Mouse (Mus musculus) thymus, postnatal 14 days (tissue): ENCODE measurements around the gene Thap2.

Experiments
- DNase-seq: peaks from one replicate; pipeline ENCODE4 v3.0.0; 2021

The Thap2 gene

DNA sequence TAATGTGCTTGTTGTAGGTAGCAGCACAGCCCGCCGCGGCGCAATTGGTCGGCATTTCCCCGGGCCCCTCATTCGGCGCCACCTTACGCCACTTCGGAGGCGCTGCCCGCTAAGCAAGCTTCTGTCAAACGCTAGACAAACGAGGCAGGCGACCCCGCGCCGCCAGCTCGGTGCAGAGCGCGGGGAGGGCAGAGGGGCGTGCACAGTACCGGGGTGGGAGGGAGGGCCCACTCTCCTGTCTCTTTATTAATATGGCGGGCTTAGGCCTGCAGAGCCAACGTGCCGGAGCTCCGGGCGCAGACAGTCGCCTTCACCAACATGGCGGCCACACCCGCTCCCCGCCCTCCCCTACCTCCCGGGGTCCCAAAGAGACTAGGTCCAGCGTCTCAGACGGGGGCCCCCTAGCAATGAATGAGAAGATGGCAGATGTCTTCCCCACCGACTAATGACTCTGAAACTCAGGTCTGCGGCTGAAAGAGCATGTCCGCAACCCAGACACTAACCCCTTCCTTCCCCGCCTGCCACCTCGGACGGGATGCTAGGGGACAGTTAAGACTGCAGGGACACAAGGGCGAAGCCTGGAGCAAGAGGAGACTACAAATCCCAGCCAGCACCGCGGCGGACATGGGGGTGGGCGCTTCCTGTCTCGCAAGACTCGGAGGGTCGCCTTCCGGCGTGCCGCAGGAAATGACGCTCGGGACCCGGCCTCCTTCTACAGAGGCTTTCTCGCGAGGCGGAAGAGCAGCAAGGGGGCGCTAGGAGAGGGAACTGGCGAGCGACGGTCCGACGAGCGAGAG, at the start of gene Thap2, which contains the start of gene Zfc3h1:
TSS of gene Thap2 (minus strand) at position 223 of the 797 bp plus-strand sequence.
TSS of gene Zfc3h1 (plus strand) at position 739 of the 797 bp plus-strand sequence.
- peak; percentile 98 for DNase-seq

- DNase-seq = no peak
Measured at GRCm38 (mm10) chr10:115425351-115425750, 41.1 kb upstream of the Thap2 start.

GRCm38 (mm10) chr10:115421976-115422375, 37.7 kb upstream of the Thap2 start:
- no peak for DNase-seq

- DNase-seq = no peak
Measured at GRCm38 (mm10) chr10:115414056-115414455, 29.8 kb upstream of the Thap2 start.

DNA sequence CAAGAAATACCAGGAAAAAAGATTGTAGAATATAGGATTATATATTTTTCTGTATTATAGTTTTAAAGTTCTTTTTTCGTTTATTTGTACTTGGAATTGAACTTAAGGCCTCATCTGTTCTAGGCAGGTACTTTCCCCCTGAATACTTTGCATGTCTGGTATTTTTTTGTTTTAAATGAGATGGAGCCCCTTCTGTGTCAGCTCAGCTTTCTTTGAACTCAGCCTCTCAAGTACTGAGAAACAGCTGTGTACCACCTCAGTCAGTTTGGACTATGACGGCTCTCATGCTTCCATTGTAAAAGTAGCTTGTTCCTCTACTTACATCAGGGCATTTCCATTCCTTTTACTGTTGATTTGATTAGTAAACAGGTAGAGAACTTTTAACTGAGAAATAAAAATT, 29.3 kb upstream of the Thap2 start:
- DNase-seq = no peak

DNA sequence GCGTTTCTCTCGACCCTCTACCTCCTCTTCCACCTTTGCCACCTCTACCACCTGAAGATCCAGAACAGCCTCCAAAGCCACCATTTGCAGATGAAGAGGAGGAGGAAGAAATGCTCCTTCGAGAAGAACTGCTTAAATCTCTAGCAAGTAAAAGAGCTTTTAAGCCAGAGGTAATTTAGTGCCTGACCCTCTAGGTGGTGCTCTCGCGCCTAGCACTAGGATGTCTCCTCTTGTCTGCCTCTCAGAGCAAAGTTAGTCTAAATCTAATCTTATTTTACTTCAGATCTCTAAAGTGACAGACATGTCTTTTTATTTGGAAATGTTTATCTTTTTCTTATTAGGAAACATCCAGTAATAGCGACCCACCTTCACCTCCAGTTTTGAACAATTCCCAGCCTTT, 22.1 kb upstream of the Thap2 start:
- DNase-seq = peak; percentile 64

- DNase-seq = no peak
Measured at GRCm38 (mm10) chr10:115391896-115392295, 7.7 kb upstream of the Thap2 start.

- no peak for DNase-seq
Measured at GRCm38 (mm10) chr10:115391076-115391475, 6.8 kb upstream of the Thap2 start.

DNA sequence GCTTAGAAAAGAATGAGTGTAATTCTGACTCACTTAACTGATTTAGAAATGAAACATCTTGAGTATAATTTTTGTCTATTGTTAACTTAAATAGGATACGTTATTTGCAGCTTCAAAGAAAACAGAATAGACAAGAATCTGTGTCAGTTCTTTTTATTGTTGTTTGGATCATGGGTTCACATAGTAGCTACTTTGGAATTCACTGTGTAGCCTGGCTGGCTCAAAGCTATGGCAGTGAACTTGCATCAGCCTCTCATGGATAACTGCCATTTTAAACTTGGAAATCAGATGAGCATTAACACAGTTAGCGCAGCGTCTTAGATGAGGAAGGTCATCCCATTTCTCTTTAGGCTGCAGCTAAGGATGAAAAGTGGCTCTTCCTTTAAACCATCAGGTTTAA, 3.6 kb upstream of the Thap2 start:
- DNase-seq = no peak

DNA sequence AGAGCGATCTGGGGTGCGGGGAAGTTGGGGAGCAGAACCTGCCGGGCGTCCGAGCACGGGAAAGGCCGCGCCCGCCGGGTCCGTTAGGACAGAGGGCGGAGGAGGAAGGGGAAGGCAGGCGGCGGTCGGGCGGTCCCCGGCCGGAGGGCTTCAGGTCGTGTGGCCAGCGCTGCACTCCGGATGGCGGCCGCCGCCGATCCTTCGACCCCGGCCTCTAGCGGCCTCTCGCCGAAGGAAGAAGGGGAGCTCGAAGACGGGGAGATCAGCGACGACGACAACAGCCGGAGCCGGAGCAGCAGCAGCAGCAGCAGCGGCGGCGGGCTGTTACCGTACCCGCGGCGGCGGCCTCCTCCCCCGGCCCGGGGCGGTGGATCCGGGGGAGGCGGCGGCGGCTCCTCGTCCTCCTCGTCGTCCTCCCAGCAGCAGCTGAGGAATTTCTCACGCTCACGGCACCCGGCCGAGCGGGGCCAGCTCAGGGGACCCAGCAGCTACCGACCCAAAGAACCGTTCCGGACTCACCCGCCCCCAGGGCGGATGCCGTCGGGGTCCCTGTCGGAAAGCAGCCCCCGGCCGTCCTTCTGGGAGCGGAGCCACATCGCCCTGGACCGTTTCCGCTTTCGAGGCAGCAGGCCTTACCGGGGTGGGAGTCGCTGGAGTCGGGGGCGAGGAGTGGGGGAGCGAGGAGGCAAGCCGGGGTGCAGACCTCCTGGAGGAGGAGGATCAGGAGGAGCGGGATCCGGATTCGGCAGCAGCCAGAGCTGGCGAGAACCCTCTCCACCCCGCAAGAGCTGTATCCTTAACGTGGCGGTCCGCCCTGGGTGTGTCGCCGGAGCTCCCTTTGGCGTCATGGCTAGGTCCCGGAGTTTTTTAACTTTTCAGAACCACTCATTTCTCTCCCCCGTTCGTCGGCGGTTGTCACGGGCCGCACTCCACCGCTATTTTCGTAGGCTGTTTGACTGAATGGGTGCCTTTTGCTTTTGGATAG, 1.1 kb upstream of the Thap2 start:
- peak; percentile 78 for DNase-seq

GRCm38 (mm10) chr10:115383644-115384220, 511 bp downstream of the Thap2 start:
- DNase-seq = no peak

GRCm38 (mm10) chr10:115382846-115383643, 1.2 kb downstream of the Thap2 start:
- DNase-seq = no peak

- DNase-seq = no peak
Measured at GRCm38 (mm10) chr10:115381506-115382084, 2.6 kb downstream of the Thap2 start.

DNA sequence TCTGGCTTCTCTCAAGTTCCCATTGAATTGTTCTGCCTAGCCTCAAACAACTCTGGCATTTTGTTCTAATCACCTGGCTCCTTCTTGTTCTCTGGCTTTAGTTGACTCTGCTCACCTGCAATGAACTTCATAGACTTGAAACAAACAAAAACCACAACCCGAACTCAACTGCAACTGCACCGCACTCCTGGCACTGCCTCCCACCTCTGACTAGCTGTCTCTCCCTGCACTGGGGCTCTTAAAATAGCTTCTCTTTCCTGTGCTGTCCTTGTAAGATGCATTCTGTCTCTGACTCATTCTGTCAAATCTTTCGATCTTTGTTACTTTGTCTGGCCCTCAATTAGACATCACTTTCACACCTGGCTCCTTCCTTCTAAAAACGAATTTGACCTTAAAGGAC, 21.1 kb downstream of the Thap2 start:
- peak; percentile 61 for DNase-seq

GRCm38 (mm10) chr10:115362623-115362964, 21.6 kb downstream of the Thap2 start:
- no peak for DNase-seq

GRCm38 (mm10) chr10:115361840-115362622, 22.2 kb downstream of the Thap2 start, which contains the start of gene Tmem19:
Gene Tmem19, minus strand, starts transcription at chr10:115362501.
- DNase-seq = peak; percentile 96

DNA sequence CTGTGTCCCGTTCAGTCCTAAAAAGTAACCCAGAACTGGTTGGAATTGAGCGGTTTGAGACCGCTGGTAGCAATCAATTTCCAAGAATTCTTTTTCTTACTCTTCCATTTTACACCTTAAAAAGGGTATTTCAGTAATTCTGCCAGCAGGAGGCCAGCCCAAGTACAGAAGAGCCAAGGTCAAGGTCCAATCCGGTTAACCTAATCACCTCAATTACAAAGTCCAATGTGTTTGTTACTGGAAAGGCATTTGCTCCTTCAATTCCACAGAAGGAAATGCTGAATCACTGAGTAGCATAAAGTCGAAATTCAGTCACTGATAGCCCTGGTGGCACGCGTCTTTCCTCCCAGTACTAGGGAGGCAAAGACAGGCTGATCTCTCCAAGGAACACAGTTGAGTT, 25.2 kb downstream of the Thap2 start:
- no peak for DNase-seq

DNA sequence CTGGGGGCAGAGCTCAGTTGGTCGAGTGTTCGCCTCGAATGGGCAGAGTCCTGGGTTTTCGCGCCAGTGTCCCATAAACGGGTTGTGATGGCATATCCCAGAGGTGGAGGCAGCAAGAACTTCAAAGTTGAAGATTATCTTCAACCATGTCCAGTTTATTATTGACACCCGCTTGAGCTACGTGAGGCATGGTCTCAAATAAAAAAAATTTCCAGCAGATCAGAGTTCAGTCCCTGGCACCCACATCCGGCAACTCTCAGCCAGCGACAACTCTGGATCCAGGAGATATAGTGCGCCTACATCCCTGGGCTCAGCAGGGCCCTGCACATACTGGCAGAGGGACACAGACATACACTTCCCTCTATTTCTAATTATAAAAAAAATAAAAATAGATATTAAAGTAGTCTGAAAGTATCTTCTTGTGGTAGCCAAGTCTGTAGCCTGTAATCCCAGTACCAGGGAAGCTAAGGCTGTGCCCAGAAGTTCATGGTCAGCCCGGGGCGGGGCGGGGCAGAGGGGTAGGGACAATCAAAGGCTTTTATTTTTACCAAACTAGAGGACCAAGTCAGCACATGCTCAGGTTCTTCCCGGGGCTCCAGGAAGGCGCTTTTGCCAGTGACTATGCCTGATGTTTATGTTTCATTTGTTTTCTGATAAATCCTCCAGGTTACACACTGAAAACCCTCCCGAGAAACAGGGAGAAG, 25.9 kb downstream of the Thap2 start:
- DNase-seq = no peak

DNA sequence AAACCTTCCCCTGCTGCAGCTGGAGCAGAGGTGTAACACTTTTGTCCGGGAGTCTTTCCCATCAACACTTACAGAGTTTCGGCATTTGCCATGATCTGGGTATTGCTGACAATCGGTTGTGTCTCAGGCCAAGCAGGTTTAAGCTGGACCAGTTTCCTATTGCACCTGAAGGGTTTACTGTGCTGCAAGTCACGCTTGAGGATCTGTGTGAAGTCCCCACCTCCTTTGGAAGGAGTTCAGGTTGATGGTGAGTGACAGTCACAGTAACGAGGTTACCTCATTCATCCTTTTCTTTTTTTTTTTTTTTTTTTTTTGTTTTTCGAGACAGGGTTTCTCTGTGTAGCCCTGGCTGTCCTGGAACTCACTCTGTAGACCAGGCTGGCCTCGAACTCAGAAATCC, 28.1 kb downstream of the Thap2 start:
- DNase-seq = no peak

GRCm38 (mm10) chr10:115355016-115355415, 29.2 kb downstream of the Thap2 start:
- DNase-seq = no peak

GRCm38 (mm10) chr10:115354553-115354952, 29.7 kb downstream of the Thap2 start:
- DNase-seq = no peak
